Mouse (Mus musculus) cortical plate, adult 2 months (tissue): ENCODE data around the gene Nos3.

Source experiments
- CTCF ChIP-seq: fragments of 200-500 bp; IDR thresholded peaks from 2 replicates; pipeline ENCODE4 v1.5.1; 2011; ENCODE audit warnings: mild to moderate bottlenecking, control low read depth, low read length; ENCODE audit not compliant: insufficient read depth; ENCODE audit errors: extremely low read depth
- POLR2A ChIP-seq: fragments of 200-500 bp; IDR thresholded peaks from 2 replicates; pipeline ENCODE4 v1.6.1; 2011; ENCODE audit warnings: mild to moderate bottlenecking, low read length, control low read depth; ENCODE audit not compliant: insufficient read depth; ENCODE audit errors: extremely low read depth

DNA sequence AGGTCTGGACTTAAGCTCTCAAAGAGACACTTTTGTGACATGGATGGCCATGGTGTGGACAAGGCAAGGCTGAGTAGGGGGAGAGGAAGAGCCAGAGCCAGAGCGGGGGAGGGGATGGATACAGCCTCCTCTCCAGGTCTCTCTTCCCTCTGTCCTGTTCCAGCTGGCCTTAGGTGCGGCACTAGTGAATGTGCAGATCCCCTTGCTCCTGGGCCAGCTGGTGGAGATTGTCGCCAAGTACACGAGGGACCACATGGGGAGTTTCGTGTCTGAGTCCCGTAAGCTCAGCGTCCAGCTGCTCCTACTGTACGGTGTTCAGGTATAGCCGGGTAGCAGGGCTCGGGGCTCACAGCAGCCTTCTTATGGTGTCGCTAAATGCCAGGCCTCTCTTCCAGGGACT, 35.8 kb downstream of the Nos3 start:
- TF ChIP-seq CTCF (no peak), POLR2A (no peak)
